Mouse (Mus musculus) layer of hippocampus, adult 6 months (tissue): ENCODE results near the gene Sprr2b. TPM values are rescaled to one million over a fixed set of nuclear protein-coding genes. Genes with fewer than 3 reads are reported as not detected.

ENCODE experiments used
- long read RNA-seq, 2 experiments: library from polyadenylated mRNA; unstranded; transcript quantifications; one replicate each; pipeline ENCODE4 v2.0.0; 2019 to 2020
- polyA plus RNA-seq: library from polyadenylated mRNA; unstranded; fragments of <200 nt; fragmentation: Nextera tagmentation; gene quantifications from 2 replicates; pipeline ENCODE4 v1.2.3, GENCODE M21; 2021

The Sprr2b gene
- polyA plus RNA-seq, result not detected in 2 replicates
- long read RNA-seq, experiment 1, result 0 reads
- long read RNA-seq, experiment 2, result 0 reads

DNA sequence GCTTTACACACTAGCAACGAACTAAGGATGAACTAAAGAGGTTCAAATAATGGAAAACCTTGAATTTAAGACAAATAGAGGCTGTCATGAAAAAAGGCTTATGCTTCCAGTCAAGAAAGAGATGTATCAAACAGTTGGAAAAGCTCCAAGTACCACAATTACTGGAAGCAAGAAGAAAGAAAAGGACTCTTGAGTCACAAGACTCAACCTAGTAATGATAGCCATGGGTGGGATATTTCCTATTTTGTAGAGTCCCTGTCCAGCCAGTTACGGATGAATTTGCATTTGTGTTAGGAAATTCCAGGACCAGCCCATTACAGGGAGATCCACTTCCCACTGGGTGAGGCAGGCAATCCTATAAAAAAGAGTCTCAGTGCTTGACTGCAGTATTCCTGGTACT, at the start of gene Sprr2b:
TSS of gene Sprr2b (plus strand) at position 301 of the 400 bp plus-strand sequence.

DNA sequence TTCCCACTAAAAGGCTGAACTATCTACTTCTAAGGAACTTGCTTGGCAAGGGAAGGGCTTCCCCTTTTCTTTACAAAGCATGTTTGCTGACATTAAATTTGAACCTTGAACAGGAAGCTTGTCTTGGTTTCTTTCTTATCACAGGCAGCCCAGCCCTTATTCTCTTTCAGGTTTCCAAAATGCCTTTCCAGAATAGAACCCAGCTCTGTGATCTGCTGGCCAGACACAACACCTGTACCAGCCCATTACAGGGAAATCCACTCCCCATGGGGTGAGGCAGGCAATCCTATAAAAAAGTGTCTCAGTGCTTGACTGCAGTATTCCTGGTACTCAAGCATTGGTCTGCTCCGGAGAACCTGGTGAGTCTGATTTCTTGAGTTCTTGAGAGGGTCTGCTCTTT, 31.3 kb upstream of the Sprr2b start, which contains the start of gene Sprr2a3:
TSS of gene Sprr2a3 (plus strand) at position 317 of the 400 bp plus-strand sequence.

DNA sequence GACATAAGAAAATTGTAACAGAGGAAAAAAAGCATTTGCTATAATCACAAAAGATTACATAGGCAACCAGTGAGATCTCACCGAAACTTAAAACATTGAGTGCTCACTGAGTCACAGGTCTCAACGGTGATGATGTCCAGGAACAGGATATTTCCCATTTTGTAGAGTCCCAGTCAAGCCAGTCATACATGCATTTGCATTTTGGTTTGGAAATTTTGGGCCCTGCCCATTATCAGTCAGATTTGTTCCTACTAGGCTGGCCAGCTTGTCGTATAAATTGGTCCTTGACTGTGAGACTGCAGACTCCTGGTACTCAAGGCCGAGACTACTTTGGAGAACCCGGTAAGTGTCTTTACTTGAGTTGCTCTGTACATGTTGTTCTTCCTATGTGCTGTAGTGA, 22.4 kb downstream of the Sprr2b start, which contains the start of gene Sprr2d:
TSS of gene Sprr2d (plus strand) at position 301 of the 400 bp plus-strand sequence.

DNA sequence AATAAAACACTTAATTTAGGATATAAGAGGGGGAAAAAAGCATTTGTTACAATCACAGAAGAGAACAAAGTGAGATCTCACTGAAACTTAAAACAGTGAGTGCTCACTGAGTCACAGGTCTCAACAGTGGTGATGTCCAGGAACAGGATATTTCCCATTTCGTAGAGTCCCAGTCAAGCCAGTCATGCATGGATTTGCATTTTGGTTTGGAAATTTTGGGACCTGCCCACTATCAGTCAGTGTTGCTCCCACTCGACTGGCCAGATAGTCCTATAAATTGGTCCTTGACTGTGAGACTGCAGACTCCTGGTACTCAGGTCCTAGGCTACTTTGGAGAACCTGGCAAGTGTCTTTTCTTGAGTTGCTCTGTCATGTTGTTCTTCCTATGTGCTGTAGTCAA, 35.4 kb downstream of the Sprr2b start, which contains the start of gene Sprr2e:
TSS of gene Sprr2e (plus strand) at position 301 of the 400 bp plus-strand sequence.

DNA sequence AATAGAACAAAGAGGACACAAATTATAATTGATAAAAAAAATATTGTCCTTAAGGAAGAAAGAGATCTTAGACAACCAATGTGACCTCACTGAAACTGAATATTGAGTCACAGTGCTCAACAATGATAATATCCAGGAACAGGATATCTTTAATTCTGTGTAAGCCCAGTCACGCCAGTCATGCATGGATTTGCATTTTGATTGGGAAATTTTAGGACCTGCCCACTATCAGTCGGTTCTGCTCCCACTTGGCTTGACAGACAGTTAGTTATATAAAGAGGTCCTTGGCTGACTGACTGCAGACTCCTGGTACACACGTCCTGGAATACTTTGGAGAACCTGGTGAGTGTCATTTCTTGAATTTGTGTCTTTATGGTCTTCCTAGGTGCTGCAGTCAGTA, 48.5 kb downstream of the Sprr2b start, which contains the start of gene Sprr2f:
TSS of gene Sprr2f (plus strand) at position 301 of the 400 bp plus-strand sequence.

Other genes starting within 250 kb of the Sprr2b start
- 10.4 and 15.5 TPM in 2 replicates for gene Lor, start 233.5 kb upstream of the Sprr2b start, polyA plus RNA-seq
- not detected in 2 replicates for gene Prr9, start 192.7 kb upstream of the Sprr2b start, polyA plus RNA-seq
- not detected in 2 replicates for gene Lelp1, start 173.9 kb upstream of the Sprr2b start, polyA plus RNA-seq
- gene Sprr2a1, start 100.8 kb upstream of the Sprr2b start, polyA plus RNA-seq, result not detected in 2 replicates
- 0.21 TPM in 2 replicates for gene Sprr2a2, start 100.7 kb upstream of the Sprr2b start, polyA plus RNA-seq
- gene Sprr2a3, start 31.2 kb upstream of the Sprr2b start, polyA plus RNA-seq, result not detected in 2 replicates
- gene Sprr2d, start 22.5 kb downstream of the Sprr2b start, polyA plus RNA-seq, result not detected in 2 replicates
- gene Sprr2e, start 35.5 kb downstream of the Sprr2b start, polyA plus RNA-seq, result not detected in 2 replicates
- gene Sprr2f, start 48.6 kb downstream of the Sprr2b start, polyA plus RNA-seq, result not detected in 2 replicates
- gene Sprr2h, start 69.1 kb downstream of the Sprr2b start, polyA plus RNA-seq, result not detected in 2 replicates
- not detected in 2 replicates for gene Sprr2i, start 91.4 kb downstream of the Sprr2b start, polyA plus RNA-seq
- gene Sprr2j-ps, start 101.5 kb downstream of the Sprr2b start, polyA plus RNA-seq, result not detected in 2 replicates
- gene Gm9774, start 112.8 kb downstream of the Sprr2b start, polyA plus RNA-seq, result 2.0 and 2.1 TPM in 2 replicates
- not detected in 2 replicates for gene Sprr2k, start 116.0 kb downstream of the Sprr2b start, polyA plus RNA-seq
- not detected in 2 replicates for gene Sprr1b, start 122.2 kb downstream of the Sprr2b start, polyA plus RNA-seq
- gene Sprr3, start 142.1 kb downstream of the Sprr2b start, polyA plus RNA-seq, result not detected in 2 replicates
- not detected in 2 replicates for gene Sprr1a, start 169.3 kb downstream of the Sprr2b start, polyA plus RNA-seq
- gene Sprr4, start 183.9 kb downstream of the Sprr2b start, polyA plus RNA-seq, result not detected in 2 replicates
- gene 2310046K23Rik, start 217.9 kb downstream of the Sprr2b start, polyA plus RNA-seq, result not detected in 2 replicates